Mouse (Mus musculus) C2C12 (cell line): ENCODE measurements at regions not wholly inside any gene's neighbourhood (a gene's known extent, or its start where the extent isn't known, plus 50 kb on each side); places are given as distances from the start of the nearest gene placed in this dataset.
"Not testable (repeated sequence)": the region's sequence is repeated elsewhere in the genome, so short reads cannot be mapped to it uniquely, and the experiment has no call there.

ENCODE experiments used
- H3K27me3 ChIP-seq: one replicate; pipeline ENCODE4 v1.6.1; 2011; ENCODE audit not compliant: control insufficient read depth, insufficient read depth, insufficient read length
- H3K36me3 ChIP-seq: one replicate; pipeline ENCODE4 v1.6.1; 2011; ENCODE audit not compliant: control insufficient read depth, insufficient read depth
- H3K4me3 ChIP-seq: one replicate; pipeline ENCODE4 v1.5.1; 2011; ENCODE audit warnings: mild to moderate bottlenecking, control low read depth; ENCODE audit not compliant: poor library complexity, insufficient read depth, severe bottlenecking
- H3K79me2 ChIP-seq: one replicate; pipeline ENCODE4 v1.6.1; 2011; ENCODE audit not compliant: control insufficient read depth, insufficient read depth
- H3K79me3 ChIP-seq: one replicate; pipeline ENCODE4 v1.6.1; 2011; ENCODE audit warnings: low read depth, control low read depth
- H3ac ChIP-seq: one replicate; pipeline ENCODE3; 2011; ENCODE audit warnings: low read depth; ENCODE audit not compliant: control insufficient read depth, insufficient read length
- CEBPB ChIP-seq: IDR thresholded peaks from one replicate; pipeline ENCODE4 v1.6.1; 2011; ENCODE audit warnings: low read depth, mild to moderate bottlenecking, control low read depth, moderate library complexity
- CTCF ChIP-seq: IDR thresholded peaks from one replicate; pipeline ENCODE4 v1.5.1; 2011; ENCODE audit not compliant: control insufficient read depth, insufficient read depth, insufficient read length
- FOSL1 ChIP-seq: IDR thresholded peaks from one replicate; pipeline ENCODE4 v1.8.0; 2011; ENCODE audit warnings: mild to moderate bottlenecking, low read length; ENCODE audit not compliant: poor library complexity, insufficient read depth, severe bottlenecking
- MAX ChIP-seq: IDR thresholded peaks from one replicate; pipeline ENCODE4 v1.6.1; 2011; ENCODE audit warnings: mild to moderate bottlenecking, control low read depth
- MYOD1 ChIP-seq: IDR thresholded peaks from one replicate; pipeline ENCODE4 v1.6.1; 2011; ENCODE audit warnings: low read depth; ENCODE audit not compliant: control insufficient read depth, insufficient read length
- MYOG ChIP-seq: IDR thresholded peaks from one replicate; pipeline ENCODE4 v1.6.1; 2011; ENCODE audit not compliant: control insufficient read depth, insufficient read length; ENCODE audit errors: extremely low read depth
- USF1 ChIP-seq: IDR thresholded peaks from one replicate; pipeline ENCODE4 v1.6.1; 2011; ENCODE audit warnings: low read depth, mild to moderate bottlenecking, control low read depth, moderate library complexity

DNA sequence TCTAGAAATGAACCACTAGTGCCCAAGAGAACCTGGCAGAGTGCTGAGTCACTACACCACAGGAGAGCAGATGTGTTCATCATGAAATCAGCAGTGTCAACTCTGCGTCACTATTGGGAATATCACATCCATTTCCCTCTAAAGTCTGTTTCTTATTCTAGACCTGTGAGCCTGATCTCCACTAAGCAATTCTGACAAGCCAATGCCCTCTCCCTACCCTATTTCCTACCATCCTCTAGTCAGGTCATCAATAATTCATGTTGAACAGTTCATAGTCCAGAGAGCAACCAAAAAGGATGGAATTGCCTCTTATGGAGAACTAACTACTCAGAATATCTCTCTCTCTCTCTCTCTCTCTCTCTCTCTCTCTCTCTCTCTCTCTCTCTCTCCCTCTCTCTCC lies 194.0 kb upstream of the Rarb start:
- Histone ChIP-seq H3ac (no peak overlapping the region), H3K79me2 (no peaks in the 10 kb centered on the region), H3K4me3 (no peak overlapping the region), H3K79me3 (no peaks in the 10 kb centered on the region), H3K36me3 (no peaks in the 10 kb centered on the region), H3K27me3 (no peaks in the 10 kb centered on the region)
- no peak for TF ChIP-seq MYOD1
- TF ChIP-seq FOSL1 = no peak
- TF ChIP-seq MYOG = no peak
- TF ChIP-seq CTCF = no peak
- no peak for TF ChIP-seq MAX
- no peak for TF ChIP-seq CEBPB
- no peak for TF ChIP-seq USF1

GRCm38 (mm10) chr14:17012200-17012599 lies 193.2 kb upstream of the Rarb start:
- Histone ChIP-seq H3K79me2 (no peaks in the 10 kb centered on the region), H3ac (no peak overlapping the region), H3K4me3 (no peak overlapping the region), H3K27me3 (no peaks in the 10 kb centered on the region), H3K79me3 (no peaks in the 10 kb centered on the region), H3K36me3 (no peaks in the 10 kb centered on the region)
- no peak for TF ChIP-seq CEBPB
- TF ChIP-seq MAX = no peak
- TF ChIP-seq MYOD1 = no peak
- TF ChIP-seq MYOG = no peak
- no peak for TF ChIP-seq FOSL1
- TF ChIP-seq CTCF = no peak
- TF ChIP-seq USF1 = no peak

DNA sequence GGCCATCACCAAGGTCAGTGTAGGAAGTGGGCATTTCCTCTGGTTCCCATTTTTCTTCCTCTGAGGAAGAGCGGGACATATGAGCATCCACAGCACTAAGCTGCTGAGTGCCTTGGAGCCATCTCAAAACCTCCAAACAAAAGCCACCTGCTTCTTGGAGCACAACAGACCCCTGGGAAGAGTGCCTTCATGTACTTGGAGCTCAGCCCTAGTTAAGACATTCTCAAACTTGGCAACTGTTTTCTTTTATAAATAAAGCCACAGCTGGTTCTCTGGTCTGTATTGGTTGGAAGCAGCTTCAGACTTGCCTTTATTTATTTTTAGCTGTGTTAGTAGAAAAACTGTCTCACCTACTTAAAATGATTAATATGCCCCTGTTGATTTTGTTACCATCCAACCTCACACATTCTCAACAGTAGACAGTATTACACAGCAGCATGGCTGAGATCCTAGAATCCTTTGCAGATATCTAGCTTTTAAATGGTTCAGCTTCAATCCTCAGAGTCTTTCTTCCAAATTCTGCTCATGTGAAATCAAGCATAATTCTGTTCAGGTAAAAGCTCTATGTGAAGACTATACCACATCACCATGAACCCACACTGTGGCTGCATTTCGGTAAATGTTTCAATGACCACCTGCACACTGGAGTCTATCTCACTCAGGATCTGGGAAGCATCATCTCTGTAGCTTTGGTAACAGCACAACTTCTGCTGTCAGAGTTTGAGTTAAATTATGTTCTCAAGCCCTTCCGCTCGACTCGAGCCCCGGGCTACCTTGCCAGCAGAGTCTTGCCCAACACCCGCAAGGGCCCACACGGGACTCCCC lies 186.4 kb upstream of the Rarb start:
- Histone ChIP-seq H3K27me3 (no peaks in the 10 kb centered on the region), H3K79me3 (no peaks in the 10 kb centered on the region), H3K4me3 (no peak overlapping the region), H3K36me3 (no peaks in the 10 kb centered on the region), H3ac (no peak overlapping the region), H3K79me2 (no peaks in the 10 kb centered on the region)
- TF ChIP-seq MYOD1 (no peak), USF1 (no peak), CTCF (no peak), FOSL1 (no peak), MAX (no peak), MYOG (no peak), CEBPB (no peak)

- no peak overlapping the region for H3K4me3 ChIP-seq
- H3K79me3 ChIP-seq = no peaks in the 10 kb centered on the region
- no peaks in the 10 kb centered on the region for H3K36me3 ChIP-seq
- no peaks in the 10 kb centered on the region for H3K27me3 ChIP-seq
- no peaks in the 10 kb centered on the region for H3K79me2 ChIP-seq
- no peak overlapping the region for H3ac ChIP-seq
- no peak for TF ChIP-seq MYOG
- no peak for TF ChIP-seq MAX
- TF ChIP-seq USF1 = no peak
- TF ChIP-seq MYOD1 = no peak
- TF ChIP-seq FOSL1 = no peak
These were observed 185.8 kb upstream of the Rarb start for GRCm38 (mm10) chr14:17004714-17005113.

- Histone ChIP-seq H3K27me3 (no peaks in the 10 kb centered on the region), H3ac (no peak overlapping the region), H3K79me2 (no peaks in the 10 kb centered on the region), H3K4me3 (no peak overlapping the region), H3K36me3 (no peaks in the 10 kb centered on the region), H3K79me3 (no peaks in the 10 kb centered on the region)
- TF ChIP-seq CTCF (no peak), MYOD1 (no peak), MAX (no peak), USF1 (no peak), MYOG (no peak), CEBPB (no peak), FOSL1 (no peak)
These were observed 177.8 kb upstream of the Rarb start for GRCm38 (mm10) chr14:16996716-16997115.

DNA sequence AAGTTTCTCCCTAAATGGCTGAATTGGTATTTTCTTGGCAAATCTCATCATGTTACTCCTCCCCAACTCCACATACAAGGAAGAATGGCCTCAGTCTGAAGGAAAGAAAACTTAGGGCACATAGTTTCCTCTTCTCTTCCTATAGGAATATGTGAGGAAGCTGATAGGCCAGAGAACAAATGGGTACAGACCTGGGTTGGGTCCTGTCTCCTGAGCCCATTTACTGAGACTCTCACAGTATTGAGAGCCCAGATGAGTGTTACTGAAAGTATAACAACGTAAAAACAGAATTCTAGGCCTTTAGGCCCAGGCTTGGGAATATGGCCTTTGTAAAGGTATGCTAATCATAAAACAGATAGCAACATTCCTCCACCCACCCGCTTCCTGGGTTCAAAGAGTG lies 152.0 kb upstream of the Rarb start:
- H3K79me2 ChIP-seq, H3K79me3 ChIP-seq, H3K27me3 ChIP-seq, H3ac ChIP-seq, H3K4me3 ChIP-seq, H3K36me3 ChIP-seq: not testable (repeated sequence)
